Comparison of ENCODE assay signal across 17 mouse cellular contexts in genomic region chr3:135972413-135972812, GRCm38 (mm10).
DNase-seq lines count a peak whose midpoint lies in the region; TF ChIP-seq lines count a peak whose summit lies in the region.
"Had no signal": no experiment of that assay in that cellular context is flagged by ENCODE, and none has a peak within 500 bp of the region (broad histone marks: within the 10 kb centered on the region; RNA-seq: fewer than 3 reads in every experiment).

No protein-coding gene starts in this region.

- intact Hi-C loops in left cerebral cortex, adult 2 months (cut with DNase I) = loop anchor here (1.0 to 5.0 kb wide), 2 partner anchors 36 to 400 kb away; no protein-coding TSS in a partner anchor

- TF ChIP-seq CTCF in left cerebral cortex, adult 2 months (IDR thresholded peaks at IDR 0.05) = no peak

- peak overlapping the region; percentile 87 for H3K27ac ChIP-seq in left cerebral cortex, adult 2 months
- H3K27ac ChIP-seq: forebrain, embryonic 13.5 days; hindbrain, embryonic 14.5 days; intestine, embryonic 15.5 days; neural tube, embryonic 12.5 days had no signal

- DNase-seq in right cerebral cortex, adult 2 months (ENCODE audit: low spot score in 2 of 2) = peak; percentile 49 to 51
- no peak for DNase-seq in right cerebral cortex, postnatal 10 days (ENCODE audit: low spot score in 2 of 2)
- peak; percentile 74 to 91 for DNase-seq in layer of hippocampus, adult 18-20 months (ENCODE audit: low spot score in 2 of 2)
- peak; percentile 29 to 38 for DNase-seq in left cerebral cortex, adult 2 months (ENCODE audit: extremely low spot score in 1 of 2, low spot score in 2 of 2)
- DNase-seq in telencephalon, adult 2 months (ENCODE audit: low read depth, low spot score) = peak; percentile 71
- no peak for DNase-seq in adrenal gland, postnatal 4 days (ENCODE audit: low spot score in 2 of 2)
- no peak for DNase-seq in urinary bladder, postnatal 10 days (ENCODE audit: low spot score)
- DNase-seq: adrenal gland, postnatal 14 days; cerebellum, postnatal 10 days; kidney, postnatal 25 days; lung, adult 18-20 months; lung, postnatal 36 days; thymus, postnatal 14 days had no signal

- no peak overlapping the region for H3K4me3 ChIP-seq in left cerebral cortex, adult 2 months
- H3K4me3 ChIP-seq: forebrain, embryonic 13.5 days; intestine, embryonic 15.5 days; neural tube, embryonic 12.5 days had no signal

Comparison
In these comparisons a context has a peak if more than half of its experiments do, and no peak if none do; other contexts are left out.
1. DNase-seq: peak in right cerebral cortex, adult 2 months (2 of 2), layer of hippocampus, adult 18-20 months (2 of 2), left cerebral cortex, adult 2 months (2 of 2) and telencephalon, adult 2 months (single experiment); none in right cerebral cortex, postnatal 10 days (0 of 2), adrenal gland, postnatal 4 days (0 of 2) and urinary bladder, postnatal 10 days (single experiment).